Mouse (Mus musculus) limb, embryonic 14.5 days (tissue): Measurements from ENCODE around the gene Ifi27l2b. TPM values are rescaled to one million over a fixed set of nuclear protein-coding genes. Genes with fewer than 3 reads are reported as not detected.
A peak's percentile ranks its signal among the peaks of the same experiment; 100 is the strongest.
"Not testable (repeated sequence)": the region's sequence is repeated elsewhere in the genome, so short reads cannot be mapped to it uniquely, and the experiment has no call there.

Source experiments
- ATAC-seq: fragments of 200-750 bp; cut with Nextera tagmentation; 2 replicates; pipeline ENCODE4 v1.8.0; 2017; ENCODE audit warnings: low read depth, moderate number of reproducible peaks, moderate TSS enrichment; ENCODE audit not compliant: low FRiP score
- DNase-seq: peaks from one replicate; pipeline ENCODE4 v3.0.0-alpha.2; 2015; ENCODE audit warnings: low spot score
- H3K27ac ChIP-seq: fragments of 300-500 bp; sonication (generic); replicated peaks from 2 replicates; pipeline ENCODE4 v1.5.1; 2014; ENCODE audit warnings: low read depth, mild to moderate bottlenecking, low read length, moderate library complexity, mixed read lengths
- H3K27me3 ChIP-seq: fragments of 300-500 bp; sonication (generic); 2 replicates; pipeline ENCODE4 v1.6.1; 2014; ENCODE audit warnings: low read length, mixed read lengths; ENCODE audit not compliant: control insufficient read depth, insufficient read depth
- H3K36me3 ChIP-seq: fragments of 300-500 bp; sonication (generic); 2 replicates; pipeline ENCODE4 v1.6.1; 2014; ENCODE audit warnings: mild to moderate bottlenecking, low read length, moderate library complexity, mixed read lengths; ENCODE audit not compliant: control insufficient read depth, insufficient read depth
- H3K4me1 ChIP-seq: fragments of 300-500 bp; sonication (generic); 2 replicates; pipeline ENCODE4 v1.6.1; 2014; ENCODE audit warnings: antibody characterized with exemption, low read length, mixed read lengths; ENCODE audit not compliant: control insufficient read depth, insufficient read depth
- H3K4me2 ChIP-seq: fragments of 300-500 bp; sonication (generic); replicated peaks from 2 replicates; pipeline ENCODE4 v1.6.1; 2014; ENCODE audit warnings: low read depth, mild to moderate bottlenecking, low read length, moderate library complexity; ENCODE audit not compliant: severe bottlenecking
- H3K4me3 ChIP-seq: fragments of 300-500 bp; sonication (generic); replicated peaks from 2 replicates; pipeline ENCODE4 v1.5.1; 2014; ENCODE audit warnings: low read length
- H3K9ac ChIP-seq: fragments of 300-500 bp; sonication (generic); 2 replicates; pipeline ENCODE4 v1.6.1; 2014; ENCODE audit warnings: mild to moderate bottlenecking, low read depth, low read length, moderate library complexity; ENCODE audit not compliant: severe bottlenecking
- H3K9me3 ChIP-seq: fragments of 300-500 bp; sonication (generic); 2 replicates; pipeline ENCODE4 v1.6.1; 2016; ENCODE audit warnings: low read length; ENCODE audit not compliant: control insufficient read depth
- POLR2A ChIP-seq: fragments of 200-500 bp; IDR thresholded peaks from 2 replicates; pipeline ENCODE4 v1.8.0; 2012; ENCODE audit warnings: inconsistent platforms, mild to moderate bottlenecking, moderate library complexity, borderline replicate concordance; ENCODE audit not compliant: insufficient read depth, insufficient read length; ENCODE audit errors: extremely low read depth
- WGBS: fragments of 180-500 bp; shearing (Covaris S2); extraction: QIAGEN DNeasy Blood & Tissue Kit; methylation state at CpG from one replicate; pipeline ENCODE4 v1.1.7; 2014; 5-methylcytosine and 5-hydroxymethylcytosine counted together
- polyA plus RNA-seq, 2 experiments: library from polyadenylated mRNA; depleted of rRNA in 1 of 2; stranded (reverse) in 1 of 2; unstranded in 1 of 2; fragments of >200 nt; fragmentation: Nextera tagmentation in 1 of 2; extraction: Ambion mirVana in 1 of 2; gene quantifications; 2 replicates each; pipeline versions ENCODE4 v1.2.1 to v1.2.3; 2012 to 2014

The Ifi27l2b gene
- polyA plus RNA-seq, 2 experiments = not detected

GRCm38 (mm10) chr12:103492767-103493166 is 35.7 kb upstream of the Ifi27l2b start:
- Histone ChIP-seq H3K4me2 (no peak overlapping the region), H3K9me3 (no peaks in the 10 kb centered on the region), H3K4me3 (no peak overlapping the region), H3K36me3 (no peaks in the 10 kb centered on the region), H3K27ac (no peak overlapping the region), H3K9ac (no peak overlapping the region), H3K27me3 (no peaks in the 10 kb centered on the region), H3K4me1 (no peaks in the 10 kb centered on the region)
- no peak for ATAC-seq
- DNase-seq = peak; percentile 72
- 39% methylated on average over 5 of the region's 5 CpGs for WGBS
- TF ChIP-seq POLR2A = no peak

DNA sequence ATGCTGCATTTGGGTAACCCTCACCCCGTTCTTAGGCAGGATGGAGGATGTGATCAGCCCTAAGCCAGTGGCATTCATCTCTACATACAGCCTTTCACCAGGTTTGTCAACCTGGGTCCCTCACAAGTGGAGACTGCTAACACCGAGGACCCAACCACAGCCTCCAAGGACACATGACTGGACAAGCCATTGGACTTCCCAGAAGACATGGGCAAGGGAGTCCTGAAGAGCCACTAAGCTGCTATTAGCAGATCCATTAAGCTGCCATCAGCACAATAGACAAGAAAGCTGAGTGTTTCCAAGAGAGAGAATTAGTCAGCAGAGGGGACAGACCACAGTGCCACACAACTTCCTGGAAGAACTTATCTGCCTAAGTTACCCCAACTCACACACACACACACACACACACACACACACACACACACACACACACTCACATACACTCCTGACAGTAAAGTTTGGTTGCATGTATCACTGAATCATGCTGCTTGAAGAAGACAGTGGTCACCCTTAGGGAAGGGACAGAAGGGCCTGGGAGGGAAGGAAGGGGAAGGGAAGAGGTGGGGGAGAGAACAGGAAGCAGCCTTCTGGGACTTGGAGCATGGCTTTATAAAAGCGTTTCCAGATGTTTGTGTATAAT is 34.2 kb upstream of the Ifi27l2b start:
- 64% methylated on average over 3 of the region's 3 CpGs for WGBS
- no peaks in the 10 kb centered on the region for H3K9me3 ChIP-seq
- H3K27me3 ChIP-seq = no peaks in the 10 kb centered on the region
- TF ChIP-seq POLR2A = no peak
- H3K27ac ChIP-seq = no peak overlapping the region
- no peak overlapping the region for H3K4me3 ChIP-seq
- no peaks in the 10 kb centered on the region for H3K36me3 ChIP-seq
- ATAC-seq (no peak), DNase-seq (no peak)
- no peaks in the 10 kb centered on the region for H3K4me1 ChIP-seq
- no peak overlapping the region for H3K9ac ChIP-seq
- no peak overlapping the region for H3K4me2 ChIP-seq

DNA sequence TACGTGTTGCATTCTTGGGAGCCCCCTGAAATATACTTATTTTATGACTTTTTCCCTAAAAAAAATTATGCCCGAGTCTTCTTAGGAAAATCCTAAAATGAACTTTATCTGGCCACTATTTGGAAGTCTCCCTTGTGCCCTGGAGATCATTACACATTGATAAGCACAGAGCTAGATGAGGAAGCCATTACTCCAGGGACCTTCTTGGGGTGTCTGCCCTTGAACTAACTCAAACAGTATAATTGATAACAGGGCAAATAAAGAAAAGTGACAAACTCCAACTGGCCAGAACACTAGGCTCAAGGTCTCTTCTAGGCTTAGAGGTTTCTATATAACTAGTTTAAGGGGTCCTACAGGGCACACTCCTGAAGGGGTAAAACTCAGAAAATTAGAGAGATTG is 30.7 kb upstream of the Ifi27l2b start:
- Histone ChIP-seq H3K36me3 (no peaks in the 10 kb centered on the region), H3K9ac (no peak overlapping the region), H3K4me1 (no peaks in the 10 kb centered on the region), H3K9me3 (no peaks in the 10 kb centered on the region), H3K4me2 (no peak overlapping the region), H3K27me3 (no peaks in the 10 kb centered on the region), H3K4me3 (no peak overlapping the region), H3K27ac (no peak overlapping the region)
- WGBS = 65% methylated on average over 2 of the region's 2 CpGs
- ATAC-seq = no peak
- no peak for DNase-seq
- no peak for TF ChIP-seq POLR2A

DNA sequence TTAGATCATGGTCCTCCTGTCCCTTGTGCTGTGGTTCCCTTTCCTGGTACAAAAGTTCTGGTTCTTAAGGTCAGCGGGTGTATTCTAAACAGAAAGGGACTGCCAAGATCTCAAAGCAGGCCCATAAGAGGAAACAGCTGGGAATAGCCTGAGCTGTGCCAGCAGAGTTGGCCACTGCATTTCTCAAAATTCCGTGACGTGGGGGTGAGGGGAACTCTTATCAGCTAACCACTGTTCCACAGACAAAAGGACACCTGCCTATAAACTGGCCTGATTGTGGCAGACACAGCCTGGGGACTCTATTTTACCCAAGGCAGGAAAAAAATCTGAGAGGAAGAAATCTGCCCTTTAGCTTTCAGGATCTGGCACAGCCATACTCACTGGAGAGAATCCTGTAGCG is 30.3 kb upstream of the Ifi27l2b start:
- ATAC-seq (no peak), DNase-seq (no peak)
- H3K27ac ChIP-seq = no peak overlapping the region
- H3K4me2 ChIP-seq = no peak overlapping the region
- no peaks in the 10 kb centered on the region for H3K36me3 ChIP-seq
- H3K9me3 ChIP-seq = no peaks in the 10 kb centered on the region
- TF ChIP-seq POLR2A = no peak
- H3K9ac ChIP-seq = no peak overlapping the region
- no peaks in the 10 kb centered on the region for H3K27me3 ChIP-seq
- WGBS = 56% methylated on average over 4 of the region's 4 CpGs
- no peak overlapping the region for H3K4me3 ChIP-seq
- no peaks in the 10 kb centered on the region for H3K4me1 ChIP-seq

GRCm38 (mm10) chr12:103486726-103487125 is 29.7 kb upstream of the Ifi27l2b start:
- Histone ChIP-seq H3K27me3 (no peaks in the 10 kb centered on the region), H3K9me3 (no peaks in the 10 kb centered on the region), H3K4me2 (no peak overlapping the region), H3K4me1 (no peaks in the 10 kb centered on the region), H3K27ac (no peak overlapping the region), H3K4me3 (no peak overlapping the region), H3K36me3 (no peaks in the 10 kb centered on the region), H3K9ac (no peak overlapping the region)
- TF ChIP-seq POLR2A = no peak
- no peak for DNase-seq
- WGBS = 87% methylated on average over 1 of the region's 1 CpGs
- no peak for ATAC-seq

DNA sequence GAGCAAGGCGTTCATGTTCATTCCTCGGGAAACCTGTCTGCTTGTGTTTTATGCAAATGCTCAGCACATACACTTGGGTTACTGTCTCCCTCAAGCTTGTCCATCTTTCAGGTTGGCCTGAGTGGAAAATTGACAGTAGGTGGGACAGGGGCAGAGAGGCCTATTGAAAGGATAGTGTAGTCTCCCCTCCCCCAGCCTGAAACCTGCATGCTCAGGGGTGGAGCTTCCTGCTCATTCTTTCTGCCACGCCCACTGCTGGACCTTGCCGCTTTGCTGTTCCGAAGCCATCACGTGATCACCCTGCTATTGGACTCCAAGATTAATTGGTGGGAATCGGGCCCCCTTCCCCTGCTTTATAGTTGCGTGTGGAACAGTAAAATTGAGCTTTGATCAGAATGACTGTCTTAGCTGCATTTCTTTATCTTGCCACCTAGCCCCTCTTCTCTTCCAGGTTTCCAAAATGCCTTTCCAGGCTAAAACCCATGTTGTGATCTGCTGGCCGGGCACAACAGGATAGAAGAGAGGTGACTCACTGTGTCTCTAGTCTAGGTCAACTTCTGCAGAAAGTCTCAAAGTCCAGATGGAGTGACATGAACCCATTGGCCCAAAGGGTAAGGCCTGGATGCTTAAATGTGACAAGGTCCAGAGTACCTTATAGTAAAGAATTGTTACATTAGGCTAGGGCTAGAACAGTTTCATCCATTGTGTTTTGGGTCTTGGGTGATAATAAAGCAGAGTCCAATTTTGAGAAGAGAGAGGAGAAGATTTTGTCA is 27.4 kb upstream of the Ifi27l2b start:
- not testable (repeated sequence) for H3K4me2 ChIP-seq, DNase-seq, H3K9me3 ChIP-seq, H3K4me3 ChIP-seq, ATAC-seq, H3K9ac ChIP-seq, H3K27ac ChIP-seq, H3K36me3 ChIP-seq, H3K27me3 ChIP-seq, H3K4me1 ChIP-seq
- WGBS = 63% methylated on average over 9 of the region's 9 CpGs
